Mouse (Mus musculus): Measurements from ENCODE around the gene Map6.

DNA sequence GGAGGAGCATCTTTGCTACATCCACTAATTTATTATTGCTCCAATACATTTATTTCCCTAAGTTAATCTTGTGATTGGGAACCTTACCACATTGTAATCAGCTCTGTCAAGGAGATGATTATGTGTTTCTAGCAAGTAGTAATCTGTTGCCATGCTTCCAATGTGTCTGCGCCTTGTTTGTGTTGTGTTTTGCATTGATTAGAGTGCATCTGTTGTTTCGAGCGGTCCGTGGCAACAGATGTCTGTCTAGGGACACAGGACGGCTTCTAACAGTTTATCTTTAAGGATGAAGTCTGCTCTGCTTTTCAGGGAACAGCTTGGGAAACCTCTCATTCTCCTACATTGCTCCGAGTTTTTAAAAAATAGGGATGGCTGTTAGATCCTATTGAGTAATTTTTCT lies 7.9 kb downstream of the Map6 start:
- TF ChIP-seq CTCF (IDR thresholded peaks at IDR 0.05; ENCODE audit: extremely low read depth, insufficient read depth, low read length) (no peak), POLR2A (IDR thresholded peaks at IDR 0.05; ENCODE audit: extremely low read depth, insufficient read depth, low read length) (no peak)
